Mouse (Mus musculus): ENCODE measurements at regions not wholly inside any gene's neighbourhood (a gene's known extent, or its start where the extent isn't known, plus 50 kb on each side); places are given as distances from the start of the nearest gene placed in this dataset.

- no peaks in the 10 kb centered on the region for H3K79me2 ChIP-seq (ENCODE audit: control insufficient read depth, insufficient read depth)
- no peaks in the 10 kb centered on the region for H3K36me3 ChIP-seq (ENCODE audit: control insufficient read depth, insufficient read depth)
- no peak overlapping the region for H3ac ChIP-seq (ENCODE audit: control insufficient read depth, insufficient read length)
- H3K27me3 ChIP-seq (ENCODE audit: control insufficient read depth, insufficient read depth, insufficient read length) = no peaks in the 10 kb centered on the region
- H3K4me3 ChIP-seq = no peak overlapping the region
- H3K4me2 ChIP-seq (ENCODE audit: low read depth) = no peak overlapping the region
- TF ChIP-seq SRF (IDR thresholded peaks at IDR 0.05; ENCODE audit: control insufficient read depth, insufficient read length, low read depth) (no peak), POLR2A (IDR thresholded peaks at IDR 0.05; ENCODE audit: insufficient read length, low read depth) (no peak), CEBPB (IDR thresholded peaks at IDR 0.05; ENCODE audit: insufficient read depth, poor library complexity, severe bottlenecking) (no peak), MYOD1 (IDR thresholded peaks at IDR 0.05; ENCODE audit: control insufficient read depth in 1 of 3, insufficient read length in 2 of 3, low read depth in 2 of 3) (no peak)
Observed at GRCm38 (mm10) chr17:51525219-51525618, 307.9 kb downstream of the Satb1 start.

GRCm38 (mm10) chr17:51511917-51512316, 321.2 kb downstream of the Satb1 start:
- H3K4me2 ChIP-seq (ENCODE audit: low read depth) = no peak overlapping the region

GRCm38 (mm10) chr17:51500751-51501150, 321.6 kb upstream of the Tbc1d5 start:
- H3K79me2 ChIP-seq (ENCODE audit: control insufficient read depth, insufficient read depth) = no peaks in the 10 kb centered on the region
- TF ChIP-seq REST (IDR thresholded peaks at IDR 0.05; ENCODE audit: insufficient read depth, insufficient read length) = no peak
- no peak for TF ChIP-seq POLR2AphosphoS2 (IDR thresholded peaks at IDR 0.05; ENCODE audit: insufficient read length, low read depth)
- TF ChIP-seq E2F4 (IDR thresholded peaks at IDR 0.05; ENCODE audit: insufficient read depth) = no peak
- TF ChIP-seq MYOG (IDR thresholded peaks at IDR 0.05; ENCODE audit: control insufficient read depth in 1 of 3, insufficient read depth in 1 of 3, insufficient read length in 2 of 3, low read depth in 2 of 3) = no peak
- TF ChIP-seq USF1 (IDR thresholded peaks at IDR 0.05; ENCODE audit: low read depth) = no peak
- TF ChIP-seq MAX (IDR thresholded peaks at IDR 0.05; ENCODE audit: low read depth) = no peak
- no peak for TF ChIP-seq SRF (IDR thresholded peaks at IDR 0.05; ENCODE audit: control insufficient read depth, insufficient read length, low read depth)
- TF ChIP-seq MYOD1 (IDR thresholded peaks at IDR 0.05; ENCODE audit: control insufficient read depth in 1 of 3, insufficient read length in 2 of 3, low read depth in 2 of 3) = no peak
- TF ChIP-seq POLR2A (IDR thresholded peaks at IDR 0.05; ENCODE audit: insufficient read length, low read depth) = no peak
- no peak for TF ChIP-seq TCF12 (IDR thresholded peaks at IDR 0.05; ENCODE audit: insufficient read depth, poor library complexity, severe bottlenecking)
- no peak for TF ChIP-seq TCF3 (IDR thresholded peaks at IDR 0.05; ENCODE audit: insufficient read length, low read depth)
- TF ChIP-seq CEBPB (IDR thresholded peaks at IDR 0.05; ENCODE audit: insufficient read depth, poor library complexity, severe bottlenecking) = no peak
- no peaks in the 10 kb centered on the region for H3K36me3 ChIP-seq (ENCODE audit: control insufficient read depth, insufficient read depth)
- H3K4me3 ChIP-seq = no peak overlapping the region
- H3ac ChIP-seq (ENCODE audit: control insufficient read depth, insufficient read length) = no peak overlapping the region
- no peak overlapping the region for H3K4me2 ChIP-seq (ENCODE audit: low read depth)
- H3K27me3 ChIP-seq (ENCODE audit: control insufficient read depth, insufficient read depth, insufficient read length) = no peaks in the 10 kb centered on the region

More at GRCm38 (mm10) chr17:51511917-51512316, 321.2 kb downstream of the Satb1 start:
- no peaks in the 10 kb centered on the region for H3K79me2 ChIP-seq (ENCODE audit: control insufficient read depth, insufficient read depth)
- H3K36me3 ChIP-seq (ENCODE audit: control insufficient read depth, insufficient read depth) = no peaks in the 10 kb centered on the region
- no peak overlapping the region for H3ac ChIP-seq (ENCODE audit: control insufficient read depth, insufficient read length)
- no peaks in the 10 kb centered on the region for H3K27me3 ChIP-seq (ENCODE audit: control insufficient read depth, insufficient read depth, insufficient read length)
- H3K4me3 ChIP-seq = no peak overlapping the region
- no peak for TF ChIP-seq SRF (IDR thresholded peaks at IDR 0.05; ENCODE audit: control insufficient read depth, insufficient read length, low read depth)
- no peak for TF ChIP-seq MYOD1 (IDR thresholded peaks at IDR 0.05; ENCODE audit: control insufficient read depth in 1 of 3, insufficient read length in 2 of 3, low read depth in 2 of 3)

- H3K79me2 ChIP-seq (ENCODE audit: control insufficient read depth, insufficient read depth) = no peaks in the 10 kb centered on the region
- TF ChIP-seq MAX (IDR thresholded peaks at IDR 0.05; ENCODE audit: low read depth) = no peak
- no peak for TF ChIP-seq MYOD1 (IDR thresholded peaks at IDR 0.05; ENCODE audit: control insufficient read depth in 1 of 3, insufficient read length in 2 of 3, low read depth in 2 of 3)
- TF ChIP-seq MYOG (IDR thresholded peaks at IDR 0.05; ENCODE audit: control insufficient read depth in 1 of 3, insufficient read depth in 1 of 3, insufficient read length in 2 of 3, low read depth in 2 of 3) = no peak
- no peak for TF ChIP-seq E2F4 (IDR thresholded peaks at IDR 0.05; ENCODE audit: insufficient read depth)
- TF ChIP-seq POLR2A (IDR thresholded peaks at IDR 0.05; ENCODE audit: insufficient read length, low read depth) = no peak
- no peak for TF ChIP-seq TCF3 (IDR thresholded peaks at IDR 0.05; ENCODE audit: insufficient read length, low read depth)
- no peak for TF ChIP-seq REST (IDR thresholded peaks at IDR 0.05; ENCODE audit: insufficient read depth, insufficient read length)
- TF ChIP-seq USF1 (IDR thresholded peaks at IDR 0.05; ENCODE audit: low read depth) = no peak
- no peak for TF ChIP-seq CEBPB (IDR thresholded peaks at IDR 0.05; ENCODE audit: insufficient read depth, poor library complexity, severe bottlenecking)
- no peak for TF ChIP-seq SRF (IDR thresholded peaks at IDR 0.05; ENCODE audit: control insufficient read depth, insufficient read length, low read depth)
- no peak for TF ChIP-seq POLR2AphosphoS2 (IDR thresholded peaks at IDR 0.05; ENCODE audit: insufficient read length, low read depth)
- no peak for TF ChIP-seq TCF12 (IDR thresholded peaks at IDR 0.05; ENCODE audit: insufficient read depth, poor library complexity, severe bottlenecking)
- H3ac ChIP-seq (ENCODE audit: control insufficient read depth, insufficient read length) = no peak overlapping the region
- no peaks in the 10 kb centered on the region for H3K36me3 ChIP-seq (ENCODE audit: control insufficient read depth, insufficient read depth)
- H3K27me3 ChIP-seq (ENCODE audit: control insufficient read depth, insufficient read depth, insufficient read length) = no peaks in the 10 kb centered on the region
- H3K4me2 ChIP-seq (ENCODE audit: low read depth) = no peak overlapping the region
- H3K4me3 ChIP-seq = no peak overlapping the region
Observed at GRCm38 (mm10) chr17:51499541-51499940, 320.4 kb upstream of the Tbc1d5 start.

GRCm38 (mm10) chr17:51495038-51495437, 315.9 kb upstream of the Tbc1d5 start:
- Histone ChIP-seq H3K4me2 (ENCODE audit: low read depth) (no peak overlapping the region), H3ac (ENCODE audit: control insufficient read depth, insufficient read length) (no peak overlapping the region), H3K36me3 (ENCODE audit: control insufficient read depth, insufficient read depth) (no peaks in the 10 kb centered on the region), H3K4me3 (no peak overlapping the region), H3K79me2 (ENCODE audit: control insufficient read depth, insufficient read depth) (no peaks in the 10 kb centered on the region), H3K27me3 (ENCODE audit: control insufficient read depth, insufficient read depth, insufficient read length) (no peaks in the 10 kb centered on the region)
- no peak for TF ChIP-seq POLR2AphosphoS2 (IDR thresholded peaks at IDR 0.05; ENCODE audit: insufficient read length, low read depth)
- no peak for TF ChIP-seq CEBPB (IDR thresholded peaks at IDR 0.05; ENCODE audit: insufficient read depth, poor library complexity, severe bottlenecking)
- no peak for TF ChIP-seq TCF12 (IDR thresholded peaks at IDR 0.05; ENCODE audit: insufficient read depth, poor library complexity, severe bottlenecking)
- no peak for TF ChIP-seq SRF (IDR thresholded peaks at IDR 0.05; ENCODE audit: control insufficient read depth, insufficient read length, low read depth)
- no peak for TF ChIP-seq REST (IDR thresholded peaks at IDR 0.05; ENCODE audit: insufficient read depth, insufficient read length)
- TF ChIP-seq E2F4 (IDR thresholded peaks at IDR 0.05; ENCODE audit: insufficient read depth) = no peak
- TF ChIP-seq MYOD1 (IDR thresholded peaks at IDR 0.05; ENCODE audit: control insufficient read depth in 1 of 3, insufficient read length in 2 of 3, low read depth in 2 of 3) = no peak
- no peak for TF ChIP-seq POLR2A (IDR thresholded peaks at IDR 0.05; ENCODE audit: insufficient read length, low read depth)
- TF ChIP-seq MAX (IDR thresholded peaks at IDR 0.05; ENCODE audit: low read depth) = no peak
- TF ChIP-seq USF1 (IDR thresholded peaks at IDR 0.05; ENCODE audit: low read depth) = no peak
- no peak for TF ChIP-seq MYOG (IDR thresholded peaks at IDR 0.05; ENCODE audit: control insufficient read depth in 1 of 3, insufficient read depth in 1 of 3, insufficient read length in 2 of 3, low read depth in 2 of 3)
- TF ChIP-seq TCF3 (IDR thresholded peaks at IDR 0.05; ENCODE audit: insufficient read length, low read depth) = no peak
